Mouse (Mus musculus) large intestine, adult 2 months (tissue): Measurements from ENCODE around the gene Gm8909. TPM values are rescaled to one million over a fixed set of nuclear protein-coding genes. Genes with fewer than 3 reads are reported as not detected.
"Not testable (repeated sequence)": the region's sequence is repeated elsewhere in the genome, so short reads cannot be mapped to it uniquely, and the experiment has no call there.

Experiments
- DNase-seq: peaks from one replicate; pipeline ENCODE4 v3.0.0-alpha.2; 2012; ENCODE audit warnings: low read depth, low spot score
- WGBS: fragments of 180-500 bp; shearing (Covaris S2); methylation state at CpG from one replicate; pipeline ENCODE4 v1.1.7; 2018; 5-methylcytosine and 5-hydroxymethylcytosine counted together
- polyA plus RNA-seq: library from polyadenylated mRNA; depleted of rRNA; stranded (reverse); fragments of >200 nt; gene quantifications from 2 replicates; pipeline ENCODE4 v1.2.3, GENCODE M21; 2012

Gene Gm8909
- polyA plus RNA-seq, 1 experiment: 58.6 TPM

DNA sequence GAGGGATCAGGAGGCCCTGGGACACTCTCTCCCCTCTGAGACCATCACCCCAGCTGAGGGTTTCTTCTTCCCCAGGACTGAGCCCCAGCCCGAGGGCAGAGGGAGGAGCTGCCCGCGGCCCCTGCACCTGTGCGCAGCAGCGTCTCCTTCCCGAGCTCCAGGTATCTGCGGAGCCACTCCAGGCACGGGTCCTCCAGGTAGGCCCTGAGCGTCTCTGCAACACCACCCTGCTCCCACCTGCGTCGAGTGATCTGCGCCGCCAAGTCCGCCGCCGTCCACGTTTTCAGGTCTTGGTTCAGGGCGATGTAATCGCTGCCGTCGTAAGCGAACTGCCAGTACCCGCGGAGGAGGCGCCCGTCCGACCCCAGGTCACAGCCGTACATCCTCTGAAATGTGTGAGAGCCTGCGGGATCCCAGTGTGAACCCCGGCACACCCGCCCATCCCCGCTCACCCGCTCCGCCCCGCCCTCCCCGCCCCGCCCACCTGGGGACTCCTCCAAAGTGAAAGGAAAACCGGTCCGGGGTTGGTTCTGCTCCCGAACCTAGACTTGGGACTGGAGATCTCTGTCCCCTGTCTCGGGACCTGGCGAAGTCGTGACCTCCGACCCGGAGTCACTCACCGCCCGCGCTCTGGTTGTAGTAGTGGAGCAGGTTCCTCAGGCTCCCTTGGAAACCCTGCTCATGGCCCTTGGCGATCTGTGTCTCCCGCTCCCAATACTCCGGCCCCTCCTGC is 865 bp downstream of the Gm8909 start:
- 2% methylated on average over 51 of the region's 51 CpGs for WGBS
- DNase-seq: no peak

- WGBS: 45% methylated on average over 2 of the region's 2 CpGs
Observed at GRCm38 (mm10) chr17:36166901-36167300, 1.4 kb downstream of the Gm8909 start.

GRCm38 (mm10) chr17:36161129-36162051 is 6.9 kb downstream of the Gm8909 start:
- no peak for DNase-seq
- WGBS: 2% methylated on average over 54 of the region's 56 CpGs

More at GRCm38 (mm10) chr17:36166901-36167300, 1.4 kb downstream of the Gm8909 start:
- not testable (repeated sequence) for DNase-seq

DNA sequence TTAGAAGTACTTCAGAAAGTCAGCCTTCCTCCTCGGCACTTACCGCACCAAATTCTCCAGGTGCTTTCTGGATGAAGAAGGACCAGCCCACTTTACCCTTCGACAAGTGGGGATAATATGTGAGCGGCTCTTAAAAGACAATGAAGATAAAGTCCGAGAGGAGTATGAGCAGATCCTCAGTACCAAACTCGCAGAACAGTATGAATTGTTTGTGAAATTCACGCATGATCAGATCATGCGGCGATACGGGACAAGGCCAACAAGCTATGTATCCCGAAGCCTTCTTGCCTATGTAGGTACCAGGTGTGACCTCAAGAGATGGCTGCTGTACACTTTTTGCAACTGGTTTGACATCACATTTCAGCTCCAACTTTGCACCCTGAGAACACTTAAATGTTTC is 10.1 kb downstream of the Gm8909 start:
- 15% methylated on average over 11 of the region's 11 CpGs for whole genome bisulfite sequencing
- not testable (repeated sequence) for DNase-seq

- not testable (repeated sequence) for DNase-seq
- WGBS: 1% methylated on average over 36 of the region's 36 CpGs
Observed at GRCm38 (mm10) chr17:36157782-36158181, 10.6 kb downstream of the Gm8909 start.

DNA sequence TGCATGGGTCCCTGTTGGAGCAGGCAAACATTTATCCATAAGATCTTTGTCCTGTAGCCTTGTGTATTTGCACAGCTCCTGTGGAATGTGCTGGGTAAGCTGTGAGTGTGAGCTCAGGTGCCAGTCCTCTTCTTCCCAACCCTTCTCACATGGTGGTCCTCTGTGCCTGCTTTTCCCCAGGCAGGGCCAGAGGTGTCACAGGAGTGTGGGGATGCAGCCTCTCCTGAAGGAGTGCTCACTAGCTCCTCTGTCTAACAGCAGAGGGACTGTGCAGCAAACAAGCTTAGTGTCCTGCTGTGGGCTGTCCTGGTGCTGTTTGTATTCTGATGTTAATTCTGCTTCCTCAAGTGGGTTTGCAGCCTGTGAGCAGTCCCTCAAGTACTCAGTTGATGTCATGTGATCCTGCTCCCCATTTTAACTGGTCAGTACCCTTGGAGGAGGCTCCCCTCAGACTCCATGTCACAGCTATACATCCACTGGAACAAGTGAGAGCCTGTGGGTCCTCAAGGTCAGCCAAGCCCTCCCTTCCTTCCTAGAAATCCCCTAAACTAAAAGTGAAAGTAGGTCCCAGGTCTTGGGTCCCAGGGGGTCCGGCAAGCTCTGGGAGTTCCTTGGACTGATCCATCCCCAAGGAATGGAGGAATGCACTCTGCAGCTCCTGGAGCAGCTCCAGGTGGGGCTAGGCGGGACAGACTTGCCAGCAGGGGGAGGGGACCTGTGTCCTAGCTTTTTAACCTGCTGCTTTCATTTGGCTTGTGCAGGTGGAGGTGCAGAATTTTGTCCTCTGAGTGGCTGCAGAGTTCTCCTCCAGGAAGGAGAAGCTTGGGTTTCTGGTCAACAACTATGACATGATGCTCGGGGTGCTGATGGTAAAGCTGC is 13.8 kb downstream of the Gm8909 start:
- DNase-seq: no peak
- 15% methylated on average over 3 of the region's 3 CpGs for WGBS

- DNase-seq: not testable (repeated sequence)
- whole genome bisulfite sequencing: 24% methylated on average over 4 of the region's 4 CpGs
Observed at GRCm38 (mm10) chr17:36151200-36151599, 17.1 kb downstream of the Gm8909 start.

DNA sequence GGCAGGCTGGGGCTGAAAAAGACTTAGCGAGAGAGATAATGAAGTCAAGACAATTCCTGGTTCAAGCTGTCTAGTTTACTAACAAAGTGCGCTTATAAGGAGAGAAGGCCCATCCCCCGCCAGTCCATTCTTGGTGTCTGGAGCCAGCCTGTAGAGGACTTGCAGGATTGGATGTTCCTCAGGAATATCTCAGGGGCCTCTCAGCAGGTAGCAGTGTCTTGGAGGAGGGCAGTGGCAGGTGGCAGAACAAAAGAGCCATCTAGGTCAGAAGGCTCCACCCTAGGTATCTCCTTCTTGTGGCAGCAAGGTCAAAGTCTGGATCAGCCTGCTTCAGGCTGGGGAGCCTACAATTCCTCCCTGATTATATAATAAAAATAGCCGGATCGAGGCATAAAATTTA is 19.9 kb downstream of the Gm8909 start:
- DNase-seq: not testable (repeated sequence)

GRCm38 (mm10) chr17:36146937-36147336 is 21.4 kb downstream of the Gm8909 start:
- DNase-seq: not testable (repeated sequence)
- WGBS: 88% methylated on average over 1 of the region's 1 CpGs

More for the DNA sequence above, 19.9 kb downstream of the Gm8909 start:
- WGBS: 60% methylated on average over 5 of the region's 5 CpGs

DNA sequence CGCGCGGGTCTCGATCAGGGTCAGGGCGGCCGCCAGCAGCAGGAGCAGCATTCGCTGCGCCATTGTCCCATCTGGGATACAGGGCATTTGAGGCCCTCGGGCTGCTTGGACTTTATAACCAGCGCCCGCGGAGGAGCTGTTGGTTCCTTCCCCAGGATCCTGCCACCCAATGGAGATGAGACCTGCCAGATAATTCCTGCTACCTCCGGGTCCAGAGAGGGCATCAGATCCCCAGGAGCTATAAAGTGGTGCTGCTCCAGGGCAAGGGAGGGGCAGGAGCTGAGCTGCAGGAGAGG is 22.5 kb downstream of the Gm8909 start:
- WGBS: 2% methylated on average over 13 of the region's 13 CpGs
- DNase-seq: not testable (repeated sequence)

DNA sequence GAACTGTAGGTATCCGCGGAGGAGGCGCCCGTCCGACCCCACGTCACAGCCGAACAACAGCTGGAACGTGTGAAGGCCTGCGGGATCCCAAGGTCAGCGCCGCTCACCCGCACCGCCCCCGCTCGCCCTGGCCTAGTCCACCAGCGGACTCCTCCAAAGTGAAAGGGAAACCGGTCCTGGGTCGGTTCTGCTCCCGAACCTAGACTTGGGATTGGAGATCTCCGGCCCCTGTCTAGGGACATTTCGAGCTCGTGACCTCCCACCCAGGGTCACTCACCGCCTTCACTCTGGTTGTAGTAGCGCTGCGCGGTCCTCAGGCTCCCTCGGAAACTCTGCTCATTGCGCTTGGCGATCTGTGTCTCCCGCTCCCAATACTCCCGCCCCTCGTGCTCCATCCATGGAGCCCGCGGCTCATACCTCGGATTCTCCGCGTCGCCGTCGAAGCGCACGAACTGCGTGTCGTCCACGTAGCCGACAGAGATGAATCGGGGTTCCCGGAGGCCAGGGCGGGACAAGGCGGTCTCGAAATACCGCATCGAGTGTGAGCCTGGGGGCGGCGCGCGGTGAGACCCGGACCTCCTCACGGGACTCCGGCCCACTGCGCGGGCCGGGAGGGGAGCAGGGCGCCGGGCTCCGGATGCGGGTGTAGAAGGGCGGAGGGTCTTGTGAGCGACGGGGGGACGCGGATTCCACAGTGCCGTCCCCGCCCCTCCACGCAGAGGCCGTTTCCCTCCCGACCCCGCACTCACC is 23.1 kb downstream of the Gm8909 start:
- DNase-seq: no peak
- 2% methylated on average over 78 of the region's 78 CpGs for WGBS

- 76% methylated on average over 1 of the region's 1 CpGs for WGBS
- DNase-seq: not testable (repeated sequence)
Observed at GRCm38 (mm10) chr17:36136299-36136848, 32.0 kb downstream of the Gm8909 start.

DNA sequence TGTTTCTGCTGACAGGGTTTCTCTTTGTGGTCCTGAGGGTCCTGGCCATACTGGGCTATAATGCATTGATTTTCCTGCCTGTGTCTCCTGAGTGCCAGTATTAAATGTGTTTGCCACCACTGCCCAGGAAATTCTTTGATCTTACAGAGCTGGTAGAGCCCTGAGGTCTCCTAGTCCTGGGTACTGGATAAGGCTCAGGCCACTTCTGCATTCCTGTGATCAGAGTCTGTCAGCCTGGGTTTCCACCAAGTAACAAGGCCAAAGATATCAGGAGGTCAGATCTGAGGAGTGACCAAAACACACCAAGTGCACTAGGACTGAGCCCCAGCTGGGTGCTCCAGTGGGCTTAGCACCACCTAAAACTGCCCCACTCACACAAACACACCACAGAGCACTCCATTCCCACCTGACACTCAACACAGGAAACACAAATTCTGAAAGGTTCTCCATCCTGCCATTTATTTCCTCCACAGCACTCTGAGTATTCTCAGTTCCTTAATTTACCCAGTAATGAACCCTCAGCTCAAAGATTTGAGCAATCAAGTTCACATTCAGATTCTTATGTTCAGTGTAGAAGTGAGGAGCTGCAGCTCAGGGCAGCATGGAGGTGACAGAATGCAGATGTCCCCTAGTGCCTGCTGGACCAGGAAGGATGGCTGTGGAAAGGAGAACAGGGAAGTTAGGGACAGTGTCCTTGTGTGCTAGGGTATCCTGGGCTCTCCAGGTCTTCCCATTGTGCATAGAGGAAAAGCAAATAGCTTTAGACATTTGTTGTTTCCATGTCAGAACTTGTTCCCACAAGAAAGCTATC is 32.7 kb downstream of the Gm8909 start:
- not testable (repeated sequence) for DNase-seq

GRCm38 (mm10) chr17:36131516-36132265 is 36.6 kb downstream of the Gm8909 start:
- WGBS: 77% methylated on average over 5 of the region's 5 CpGs
- no peak for DNase-seq

GRCm38 (mm10) chr17:36128968-36129817 is 39.1 kb downstream of the Gm8909 start, which contains the start of gene Gm7030:
TSS of gene Gm7030 (minus strand) at chr17:36129425.
- not testable (repeated sequence) for DNase-seq
- WGBS: 28% methylated on average over 28 of the region's 28 CpGs

- not testable (repeated sequence) for DNase-seq
- WGBS: 62% methylated on average over 10 of the region's 13 CpGs
Observed at GRCm38 (mm10) chr17:36128525-36128924, 39.8 kb downstream of the Gm8909 start.
